Mouse (Mus musculus) lung, adult 2 months (tissue): Measurements from ENCODE around the gene Rngtt. TPM values are rescaled to one million over a fixed set of nuclear protein-coding genes. Genes with fewer than 3 reads are reported as not detected.

Source experiments
- DNase-seq: peaks from one replicate; pipeline ENCODE4 v3.0.0; 2022
- H3K4me1 ChIP-seq: fragments of 200-500 bp; 2 replicates; pipeline ENCODE4 v1.6.1; 2011; ENCODE audit warnings: low read length; ENCODE audit not compliant: control insufficient read depth, insufficient read depth
- H3K4me3 ChIP-seq: fragments of 200-500 bp; replicated peaks from 2 replicates; pipeline ENCODE3; 2011; ENCODE audit warnings: low read depth, mild to moderate bottlenecking, control low read depth, low read length; ENCODE audit errors: extremely low read depth
- CTCF ChIP-seq: fragments of 200-500 bp; IDR thresholded peaks from 2 replicates; pipeline ENCODE4 v1.5.1; 2011; ENCODE audit warnings: mild to moderate bottlenecking, low read length, control low read depth; ENCODE audit not compliant: insufficient read depth
- POLR2A ChIP-seq: fragments of 200-500 bp; IDR thresholded peaks from 2 replicates; pipeline ENCODE4 v1.6.1; 2011; ENCODE audit warnings: low read depth, mild to moderate bottlenecking, control low read depth, low read length, borderline replicate concordance; ENCODE audit errors: extremely low read depth
- WGBS: fragments of 180-500 bp; shearing (Covaris S2); methylation state at CpG from one replicate; pipeline ENCODE4 v1.1.7; 2018; 5-methylcytosine and 5-hydroxymethylcytosine counted together
- polyA plus RNA-seq: library from polyadenylated mRNA; depleted of rRNA; stranded (reverse); fragments of >200 nt; gene quantifications from 2 replicates; pipeline ENCODE4 v1.2.3, GENCODE M21; 2012

Rngtt gene
- polyA plus RNA-seq, 1 experiment, result 2.7 TPM

GRCm38 (mm10) chr4:33498160-33498874 lies 188.2 kb downstream of the Rngtt start:
- Histone ChIP-seq H3K4me3 (no peak overlapping the region), H3K4me1 (no peaks in the 10 kb centered on the region)
- no peak for DNase-seq
- TF ChIP-seq POLR2A (no peak), CTCF (no peak)
- WGBS, result 86% methylated on average over 4 of the region's 4 CpGs

GRCm38 (mm10) chr4:33506638-33507037 lies 196.5 kb downstream of the Rngtt start:
- DNase-seq, result no peak
- Histone ChIP-seq H3K4me3 (no peak overlapping the region), H3K4me1 (no peaks in the 10 kb centered on the region)
- TF ChIP-seq CTCF (no peak), POLR2A (no peak)

DNA sequence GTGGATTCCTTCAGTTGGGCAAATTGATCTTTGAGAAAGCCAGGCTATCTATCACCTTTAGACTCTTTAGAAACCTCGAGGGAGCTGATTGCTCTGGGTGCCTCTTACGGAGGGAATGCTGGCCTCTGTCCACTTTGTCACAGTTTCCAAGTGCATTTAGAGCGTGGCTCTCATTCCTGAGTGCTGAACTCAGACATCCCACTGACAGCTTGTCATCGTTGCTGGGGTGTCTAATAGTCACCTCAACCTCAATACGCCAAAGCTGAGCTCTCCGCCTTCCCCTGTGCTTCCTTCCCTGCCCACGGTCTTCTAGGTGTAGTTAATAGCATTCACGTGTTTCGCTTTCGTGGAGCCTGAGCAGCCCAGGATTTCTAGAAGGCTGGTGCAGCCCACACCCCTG lies 200.4 kb downstream of the Rngtt start:
- no peaks in the 10 kb centered on the region for H3K4me1 ChIP-seq
- no peak for TF ChIP-seq POLR2A
- no peak for TF ChIP-seq CTCF
- WGBS, result 73% methylated on average over 10 of the region's 10 CpGs
- H3K4me3 ChIP-seq, result no peak overlapping the region
- no peak for DNase-seq

- H3K4me3 ChIP-seq, result no peak overlapping the region
- no peak for DNase-seq
- TF ChIP-seq POLR2A (no peak), CTCF (no peak)
- 53% methylated on average over 3 of the region's 3 CpGs for WGBS
- no peaks in the 10 kb centered on the region for H3K4me1 ChIP-seq
Observed at GRCm38 (mm10) chr4:33513421-33513820, 203.3 kb downstream of the Rngtt start.

DNA sequence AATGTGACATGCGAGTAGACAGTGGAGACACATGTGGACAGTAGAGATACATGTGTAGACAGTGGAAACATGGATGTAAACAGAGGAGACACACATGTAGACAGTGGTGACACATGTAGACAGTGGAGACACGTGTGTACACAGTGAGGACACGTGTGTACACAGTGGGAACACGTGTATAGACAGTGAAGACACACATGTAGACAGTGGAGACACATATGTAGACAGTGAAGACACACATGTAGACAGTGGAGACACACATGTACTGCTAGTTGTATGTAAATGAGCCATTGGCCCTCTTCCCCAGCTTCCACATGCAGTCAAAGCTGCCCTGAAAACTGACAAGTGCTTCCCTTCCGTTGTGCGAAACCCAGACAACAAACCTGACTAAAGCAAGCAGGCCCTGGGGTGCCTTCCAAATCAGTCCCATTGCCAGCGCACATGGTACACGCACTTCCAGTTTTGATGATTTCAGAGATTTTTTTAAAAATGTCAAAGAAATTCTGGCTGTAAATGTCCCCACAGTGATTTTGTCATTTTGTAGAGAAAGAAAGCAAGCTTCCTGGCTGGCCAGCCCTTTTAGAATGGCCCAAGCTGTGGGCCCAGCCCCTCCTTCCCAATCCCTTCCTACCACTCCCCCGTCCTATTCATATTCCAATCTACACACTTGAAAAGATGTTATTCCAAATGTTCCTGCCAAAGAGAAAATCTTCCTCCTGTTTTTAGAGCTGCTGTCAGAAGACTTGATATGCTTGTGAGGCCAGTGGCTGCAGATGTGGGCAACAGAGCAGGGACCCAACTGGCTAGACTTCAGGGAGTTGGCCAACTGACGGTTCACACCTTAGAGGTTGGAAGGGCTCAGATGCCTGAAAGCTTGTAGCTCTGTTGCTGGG lies 204.2 kb downstream of the Rngtt start:
- WGBS, result 78% methylated on average over 10 of the region's 10 CpGs
- TF ChIP-seq POLR2A (no peak), CTCF (no peak)

GRCm38 (mm10) chr4:33520196-33520595 lies 210.1 kb downstream of the Rngtt start:
- no peak for DNase-seq
- 79% methylated on average over 7 of the region's 7 CpGs for WGBS
- no peak for TF ChIP-seq CTCF
- Histone ChIP-seq H3K4me3 (no peak overlapping the region), H3K4me1 (no peaks in the 10 kb centered on the region)

More for the DNA sequence above, 204.2 kb downstream of the Rngtt start:
- no peaks in the 10 kb centered on the region for H3K4me1 ChIP-seq
- no peak overlapping the region for H3K4me3 ChIP-seq
- DNase-seq, result no peak

GRCm38 (mm10) chr4:33520938-33521337 lies 210.8 kb downstream of the Rngtt start:
- DNase-seq, result no peak
- no peak for TF ChIP-seq POLR2A
- no peak for TF ChIP-seq CTCF
- H3K4me3 ChIP-seq, result no peak overlapping the region
- WGBS, result 63% methylated on average over 10 of the region's 10 CpGs
- H3K4me1 ChIP-seq, result no peaks in the 10 kb centered on the region

- no peak for DNase-seq
- no peak overlapping the region for H3K4me3 ChIP-seq
- no peak for TF ChIP-seq POLR2A
- TF ChIP-seq CTCF, result no peak
- WGBS, result 88% methylated on average over 3 of the region's 3 CpGs
- no peaks in the 10 kb centered on the region for H3K4me1 ChIP-seq
Observed at GRCm38 (mm10) chr4:33523774-33524173, 213.7 kb downstream of the Rngtt start.

DNA sequence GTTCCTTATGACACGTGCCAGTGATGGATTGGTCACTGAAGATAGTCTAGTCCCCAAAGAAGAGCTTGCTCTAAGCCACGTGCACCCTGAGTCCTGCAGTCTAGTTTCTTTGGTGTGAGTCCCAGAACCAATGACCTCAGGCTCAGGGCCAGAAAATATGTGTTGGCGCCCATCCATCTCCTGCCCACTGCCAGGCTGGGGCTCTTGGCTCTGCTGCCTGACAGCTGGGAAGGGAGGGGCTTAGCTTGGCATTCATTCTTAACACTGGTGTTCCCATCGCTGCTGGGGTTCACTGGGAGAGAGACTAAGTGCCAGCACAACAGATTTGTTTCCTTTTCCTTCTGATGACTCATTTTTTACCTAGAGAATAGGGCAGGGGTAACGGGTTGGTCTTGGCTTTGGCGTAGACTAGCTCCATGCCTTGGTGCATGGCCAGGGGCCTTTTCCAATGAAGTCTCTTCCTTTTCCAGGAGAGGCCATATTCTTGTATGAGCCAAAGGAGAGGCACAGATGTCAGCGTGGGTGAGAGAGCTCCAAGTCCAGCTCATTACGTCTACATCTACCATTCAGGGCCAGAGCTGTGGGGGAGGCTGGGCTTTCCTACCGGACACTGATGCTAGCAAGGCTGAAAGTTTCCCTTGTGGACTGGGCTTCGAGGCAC lies 214.5 kb downstream of the Rngtt start:
- H3K4me3 ChIP-seq, result no peak overlapping the region
- 60% methylated on average over 10 of the region's 10 CpGs for WGBS
- no peak for DNase-seq
- no peaks in the 10 kb centered on the region for H3K4me1 ChIP-seq
- no peak for TF ChIP-seq CTCF
- no peak for TF ChIP-seq POLR2A

- Histone ChIP-seq H3K4me1 (no peaks in the 10 kb centered on the region), H3K4me3 (no peak overlapping the region)
- WGBS, result 97% methylated on average over 4 of the region's 4 CpGs
- DNase-seq, result no peak
- no peak for TF ChIP-seq CTCF
- TF ChIP-seq POLR2A, result no peak
Observed at GRCm38 (mm10) chr4:33525272-33525671, 215.2 kb downstream of the Rngtt start.
